Mouse (Mus musculus) heart, postnatal 0 days (tissue): ENCODE results near the gene Col4a6. TPM values are rescaled to one million over a fixed set of nuclear protein-coding genes. Genes with fewer than 3 reads are reported as not detected.

ENCODE experiments used
- ATAC-seq: fragments of 200-750 bp; cut with Nextera tagmentation; 2 replicates; pipeline ENCODE4 v1.8.0; 2017; ENCODE audit warnings: low read depth, moderate number of reproducible peaks, moderate library complexity; ENCODE audit not compliant: insufficient read depth
- DNase-seq: peaks from one replicate; pipeline ENCODE4 v3.0.0-alpha.2; 2016; ENCODE audit warnings: low spot score
- H3K27ac ChIP-seq: fragments of 300-500 bp; sonication (generic); 2 replicates; pipeline ENCODE4 v1.5.1; 2014; ENCODE audit warnings: low read depth, mild to moderate bottlenecking
- H3K27me3 ChIP-seq: fragments of 300-500 bp; sonication (generic); 2 replicates; pipeline ENCODE4 v1.6.1; 2014; ENCODE audit warnings: low read length, mixed read lengths; ENCODE audit not compliant: control insufficient read depth, insufficient read depth
- H3K36me3 ChIP-seq: fragments of 300-500 bp; sonication (generic); replicated peaks from 2 replicates; pipeline ENCODE4 v1.6.1; 2014; ENCODE audit warnings: low read length, mixed read lengths; ENCODE audit not compliant: control insufficient read depth, insufficient read depth
- H3K4me1 ChIP-seq: fragments of 300-500 bp; sonication (generic); 2 replicates; pipeline ENCODE4 v1.6.1; 2014; ENCODE audit warnings: antibody characterized with exemption; ENCODE audit not compliant: control insufficient read depth, insufficient read depth
- H3K4me2 ChIP-seq: fragments of 300-500 bp; sonication (generic); 2 replicates; pipeline ENCODE4 v1.6.1; 2014; ENCODE audit warnings: low read depth, mild to moderate bottlenecking, low read length, moderate library complexity
- H3K4me3 ChIP-seq: fragments of 300-500 bp; sonication (generic); 2 replicates; pipeline ENCODE4 v1.5.1; 2014; ENCODE audit warnings: low read depth, low read length
- H3K9ac ChIP-seq: fragments of 300-500 bp; sonication (generic); replicated peaks from 2 replicates; pipeline ENCODE4 v1.6.1; 2014; ENCODE audit warnings: low read depth, low read length, mixed read lengths
- H3K9me3 ChIP-seq: fragments of 300-500 bp; sonication (generic); replicated peaks from 2 replicates; pipeline ENCODE4 v1.6.1; 2016; ENCODE audit warnings: low read length; ENCODE audit not compliant: control insufficient read depth
- CTCF ChIP-seq: IDR thresholded peaks from 2 replicates; pipeline ENCODE4 v1.5.1; 2016; ENCODE audit warnings: antibody characterized with exemption, control low read depth, low read depth
- EP300 ChIP-seq: IDR thresholded peaks from 2 replicates; pipeline ENCODE4 v1.6.1; 2016; ENCODE audit warnings: antibody characterized with exemption, low read depth
- WGBS: fragments of 180-500 bp; shearing (Covaris S2); extraction: QIAGEN DNeasy Blood & Tissue Kit; methylation state at CpG from one replicate; pipeline ENCODE4 v1.1.7; 2014; 5-methylcytosine and 5-hydroxymethylcytosine counted together
- polyA plus RNA-seq: library from polyadenylated mRNA; unstranded; fragments of >200 nt; fragmentation: Nextera tagmentation; extraction: Ambion mirVana; gene quantifications from 2 replicates; pipeline ENCODE4 v1.2.1, GENCODE M21; 2015
- total RNA-seq: library from RNA; depleted of rRNA; stranded (reverse); fragments of >200 nt; gene quantifications from 2 replicates; pipeline ENCODE4 v1.2.3, GENCODE M21; 2014; ENCODE audit warnings: low replicate concordance

The Col4a6 gene
- total and polyA plus RNA-seq, 2 experiments from 2014 or later: 1.9 to 5.6 TPM

- Histone ChIP-seq H3K27me3 (no peaks in the 10 kb centered on the region), H3K4me1 (no peaks in the 10 kb centered on the region), H3K9me3 (no peaks in the 10 kb centered on the region), H3K27ac (no peak overlapping the region), H3K4me2 (no peak overlapping the region), H3K36me3 (no peaks in the 10 kb centered on the region), H3K4me3 (no peak overlapping the region), H3K9ac (no peak overlapping the region)
- TF ChIP-seq EP300: no peak
- no peak for TF ChIP-seq CTCF
- WGBS: 58% methylated on average over 1 of the region's 1 CpGs
- no peak for DNase-seq
- ATAC-seq: no peak
Measured at GRCm38 (mm10) chrX:141316217-141316616, 157.7 kb downstream of the Col4a6 start.

- ATAC-seq (no peak), DNase-seq (no peak)
- no peak overlapping the region for H3K9ac ChIP-seq
- H3K36me3 ChIP-seq: no peaks in the 10 kb centered on the region
- no peak overlapping the region for H3K27ac ChIP-seq
- H3K27me3 ChIP-seq: no peaks in the 10 kb centered on the region
- no peak overlapping the region for H3K4me2 ChIP-seq
- no peaks in the 10 kb centered on the region for H3K4me1 ChIP-seq
- WGBS: 35% methylated on average over 3 of the region's 3 CpGs
- TF ChIP-seq CTCF (no peak), EP300 (no peak)
- H3K4me3 ChIP-seq: no peak overlapping the region
- H3K9me3 ChIP-seq: no peaks in the 10 kb centered on the region
Measured at GRCm38 (mm10) chrX:141315795-141316194, 158.1 kb downstream of the Col4a6 start.

GRCm38 (mm10) chrX:141292702-141293462 lies 181.0 kb downstream of the Col4a6 start:
- 48% methylated on average over 3 of the region's 3 CpGs for WGBS
- ATAC-seq: no peak

GRCm38 (mm10) chrX:141276397-141276796 lies 197.5 kb downstream of the Col4a6 start:
- TF ChIP-seq EP300: no peak
- ATAC-seq (no peak), DNase-seq (no peak)
- Histone ChIP-seq H3K9me3 (no peaks in the 10 kb centered on the region), H3K27ac (no peak overlapping the region), H3K27me3 (no peaks in the 10 kb centered on the region), H3K4me2 (no peak overlapping the region), H3K9ac (no peak overlapping the region), H3K4me1 (no peaks in the 10 kb centered on the region), H3K36me3 (no peaks in the 10 kb centered on the region), H3K4me3 (no peak overlapping the region)
- 88% methylated on average over 2 of the region's 2 CpGs for WGBS

More at GRCm38 (mm10) chrX:141292702-141293462, 181.0 kb downstream of the Col4a6 start:
- Histone ChIP-seq H3K36me3 (no peaks in the 10 kb centered on the region), H3K9me3 (no peaks in the 10 kb centered on the region), H3K9ac (no peak overlapping the region), H3K4me1 (no peaks in the 10 kb centered on the region), H3K4me2 (no peak overlapping the region), H3K4me3 (no peak overlapping the region), H3K27ac (no peak overlapping the region), H3K27me3 (no peaks in the 10 kb centered on the region)
- no peak for TF ChIP-seq EP300
- TF ChIP-seq CTCF: no peak
- DNase-seq: no peak

GRCm38 (mm10) chrX:141265986-141266385 lies 207.9 kb downstream of the Col4a6 start:
- Histone ChIP-seq H3K4me3 (no peak overlapping the region), H3K27me3 (no peaks in the 10 kb centered on the region), H3K9ac (no peak overlapping the region), H3K4me1 (no peaks in the 10 kb centered on the region), H3K9me3 (no peaks in the 10 kb centered on the region), H3K27ac (no peak overlapping the region), H3K36me3 (no peaks in the 10 kb centered on the region), H3K4me2 (no peak overlapping the region)
- DNase-seq (no peak), ATAC-seq (no peak)
- no peak for TF ChIP-seq CTCF
- 46% methylated on average over 1 of the region's 1 CpGs for WGBS

GRCm38 (mm10) chrX:141249636-141250035 lies 224.2 kb downstream of the Col4a6 start:
- DNase-seq: no peak
- Histone ChIP-seq H3K27ac (no peak overlapping the region), H3K4me3 (no peak overlapping the region)

More at GRCm38 (mm10) chrX:141249636-141250035, 224.2 kb downstream of the Col4a6 start:
- no peaks in the 10 kb centered on the region for H3K4me1 ChIP-seq
- no peaks in the 10 kb centered on the region for H3K9me3 ChIP-seq
- 63% methylated on average over 1 of the region's 1 CpGs for WGBS
- ATAC-seq: no peak
- no peaks in the 10 kb centered on the region for H3K27me3 ChIP-seq
- TF ChIP-seq CTCF (no peak), EP300 (no peak)
- H3K36me3 ChIP-seq: no peaks in the 10 kb centered on the region
- no peak overlapping the region for H3K9ac ChIP-seq
- no peak overlapping the region for H3K4me2 ChIP-seq
